Mouse (Mus musculus): ENCODE results near the gene Cds2. TPM values are rescaled to one million over a fixed set of nuclear protein-coding genes. Genes with fewer than 3 reads are reported as not detected.
"Not testable (repeated sequence)": the region's sequence is repeated elsewhere in the genome, so short reads cannot be mapped to it uniquely, and the experiment has no call there.

Gene Cds2
- total RNA-seq, 2 experiments from 2014 or later, result 17.9 to 24.4 TPM

GRCm38 (mm10) chr2:132289213-132289612 lies 26.3 kb downstream of the Cds2 start:
- peak; percentile 63; the same call in 1 of the 2 replicates for ATAC-seq (ENCODE audit: poor library complexity, severe bottlenecking)

DNA sequence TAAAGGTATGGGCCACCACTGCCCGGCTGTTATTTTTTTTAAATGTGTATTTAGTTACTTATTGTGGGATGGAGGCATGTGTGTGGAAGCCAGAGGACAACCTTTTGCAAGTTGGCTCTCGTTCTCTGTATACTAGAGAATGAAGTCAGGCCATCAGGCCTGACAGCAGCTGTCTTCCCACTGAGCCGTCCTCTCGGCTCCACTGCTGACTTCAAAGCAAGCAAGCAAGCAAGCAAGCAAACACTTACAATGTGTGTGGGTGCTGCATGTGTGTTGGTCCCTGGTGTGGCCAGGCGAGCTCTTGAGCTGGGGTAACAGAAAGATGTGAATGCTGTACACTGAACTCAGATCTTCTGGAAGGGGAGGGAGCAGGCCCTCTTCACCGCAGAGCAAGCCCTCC lies 27.9 kb downstream of the Cds2 start:
- ATAC-seq (ENCODE audit: poor library complexity, severe bottlenecking), result no peak

- ATAC-seq (ENCODE audit: poor library complexity, severe bottlenecking), result no peak
These were observed 28.3 kb downstream of the Cds2 start for GRCm38 (mm10) chr2:132291265-132291664.

DNA sequence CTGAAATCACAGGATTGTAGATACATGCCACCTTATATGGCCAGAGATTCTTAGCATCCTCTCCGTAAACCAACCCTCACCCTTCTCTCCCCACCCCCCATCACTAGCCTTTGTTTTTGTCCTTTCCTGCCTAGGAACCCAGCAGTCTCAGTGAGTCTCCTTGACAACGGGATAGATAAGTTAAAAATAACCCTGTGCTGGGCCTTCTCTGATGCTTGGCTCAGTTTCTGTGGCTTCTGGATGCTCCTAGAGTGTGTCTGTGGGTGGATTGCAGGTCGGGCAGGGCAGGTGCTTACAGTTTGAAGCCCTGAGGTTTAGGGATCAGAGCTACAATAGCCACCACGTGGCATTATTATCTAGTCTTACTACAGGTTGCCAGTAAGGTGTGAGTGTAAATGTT lies 29.1 kb downstream of the Cds2 start:
- no peak for ATAC-seq (ENCODE audit: poor library complexity, severe bottlenecking)

DNA sequence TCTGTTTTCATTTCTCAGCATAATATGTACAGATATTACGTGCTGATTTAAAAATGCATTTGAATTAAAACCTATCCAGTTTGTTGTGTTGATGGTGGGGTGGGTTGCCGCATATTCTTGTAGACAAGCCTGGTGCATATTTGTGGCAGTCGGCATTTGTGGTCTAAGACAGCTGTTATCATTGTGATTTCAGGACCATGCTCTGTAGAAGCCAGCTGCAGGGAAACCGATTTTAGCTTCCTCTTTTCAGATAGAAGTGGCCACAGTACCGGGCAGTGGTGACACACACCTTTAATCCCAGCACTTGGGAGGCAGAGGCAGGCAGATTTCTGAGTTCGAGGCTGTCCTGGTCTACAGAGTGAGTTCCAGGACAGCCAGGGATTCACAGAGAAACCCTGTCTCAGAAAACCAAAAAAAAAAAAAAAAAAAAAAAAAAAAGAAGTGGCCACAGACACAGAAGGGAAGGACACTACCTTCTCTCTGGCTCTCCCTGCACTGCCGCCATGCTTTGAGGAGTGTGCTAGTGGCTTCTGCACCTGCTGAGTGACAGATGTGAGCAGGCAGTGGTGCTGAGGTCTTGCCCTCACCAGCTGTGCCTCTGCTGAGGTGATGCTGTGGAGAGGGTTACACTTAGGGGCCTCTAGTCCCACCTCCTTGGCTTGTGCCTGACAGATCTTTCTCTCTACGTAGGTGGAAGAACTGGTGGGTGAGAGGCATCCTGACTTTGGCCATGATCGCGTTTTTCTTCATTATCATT lies 30.9 kb downstream of the Cds2 start:
- peak; percentile 59 for ATAC-seq (ENCODE audit: poor library complexity, severe bottlenecking)

DNA sequence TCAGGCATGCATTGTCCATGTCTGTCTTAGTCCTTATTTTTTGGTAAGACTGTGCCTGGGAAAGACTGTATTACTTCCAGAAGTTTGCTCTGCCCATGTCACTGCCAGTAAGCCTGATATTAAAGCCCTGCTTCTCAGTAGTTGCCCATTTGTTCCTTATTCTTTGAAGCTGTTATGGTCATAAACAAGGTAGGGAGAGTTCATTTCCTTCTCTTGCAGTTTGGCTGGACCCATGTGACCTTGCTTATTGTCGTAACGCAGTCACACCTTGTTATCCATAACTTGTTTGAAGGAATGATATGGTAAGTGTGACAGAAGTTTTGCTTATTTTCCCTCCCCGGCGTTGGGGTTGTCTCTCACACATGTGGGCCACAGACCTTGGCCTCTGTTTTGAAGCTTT lies 35.3 kb downstream of the Cds2 start:
- ATAC-seq (ENCODE audit: poor library complexity, severe bottlenecking), result no peak

GRCm38 (mm10) chr2:132301436-132301835 lies 38.5 kb downstream of the Cds2 start:
- no peak for ATAC-seq (ENCODE audit: poor library complexity, severe bottlenecking)

DNA sequence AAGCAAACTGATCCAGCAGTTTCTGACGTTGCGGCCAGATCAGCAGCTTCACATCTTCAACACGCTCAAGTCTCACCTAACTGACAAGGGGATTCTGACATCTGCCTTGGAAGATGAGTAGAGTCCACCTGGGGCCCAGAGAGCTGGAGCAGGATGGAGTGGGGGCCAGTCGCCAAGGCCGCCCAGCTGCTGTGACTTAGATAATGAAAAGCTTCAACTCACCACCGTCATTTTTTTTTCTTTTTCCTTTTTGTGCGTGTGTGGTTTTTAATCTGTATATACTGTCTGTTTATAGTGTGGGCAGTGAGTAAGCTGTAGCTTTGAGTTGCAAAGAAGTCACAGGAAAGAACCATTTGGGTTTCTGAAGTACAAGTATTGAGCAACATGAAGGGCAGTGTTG lies 42.2 kb downstream of the Cds2 start:
- ATAC-seq (ENCODE audit: poor library complexity, severe bottlenecking), result no peak

- peak; percentile 47; the same call in 1 of the 2 replicates for ATAC-seq (ENCODE audit: poor library complexity, severe bottlenecking)
These were observed 43.0 kb downstream of the Cds2 start for GRCm38 (mm10) chr2:132305988-132306387.

DNA sequence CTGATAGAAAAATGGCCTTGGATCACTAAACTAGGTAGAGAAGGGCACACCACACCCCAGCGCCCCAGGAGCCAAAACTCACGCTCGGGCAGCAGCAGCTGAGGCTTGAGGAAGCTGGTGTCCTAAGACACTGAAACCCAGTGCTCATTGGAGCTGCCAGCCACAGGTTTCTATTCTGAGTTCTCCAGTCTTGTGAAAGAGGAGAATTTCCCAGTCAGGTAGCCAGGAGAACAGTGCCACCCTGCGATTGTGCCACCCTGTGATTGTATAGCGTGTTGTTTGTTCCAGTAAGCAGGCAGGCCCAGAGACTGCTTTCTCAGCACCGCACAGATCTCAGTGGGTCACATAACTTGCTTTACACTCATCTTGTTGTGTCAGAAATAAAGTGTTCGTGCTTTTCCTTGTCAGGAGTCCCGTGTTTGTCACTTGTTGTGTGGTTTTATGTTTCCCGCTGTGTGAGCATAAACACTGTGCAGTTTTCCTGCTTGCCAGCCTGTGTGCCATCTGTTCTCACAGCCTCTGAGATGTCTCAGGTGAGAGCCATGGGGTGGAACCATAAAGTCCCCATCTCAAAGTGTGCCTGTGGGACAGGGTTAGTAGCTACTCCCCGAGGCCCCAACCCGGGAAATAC lies 44.4 kb downstream of the Cds2 start:
- ATAC-seq (ENCODE audit: poor library complexity, severe bottlenecking), result no peak

- no peak for ATAC-seq (ENCODE audit: poor library complexity, severe bottlenecking)
These were observed 45.9 kb downstream of the Cds2 start for GRCm38 (mm10) chr2:132308829-132309228.

- ATAC-seq (ENCODE audit: poor library complexity, severe bottlenecking), result no peak
These were observed 46.5 kb downstream of the Cds2 start for GRCm38 (mm10) chr2:132309398-132309930.

DNA sequence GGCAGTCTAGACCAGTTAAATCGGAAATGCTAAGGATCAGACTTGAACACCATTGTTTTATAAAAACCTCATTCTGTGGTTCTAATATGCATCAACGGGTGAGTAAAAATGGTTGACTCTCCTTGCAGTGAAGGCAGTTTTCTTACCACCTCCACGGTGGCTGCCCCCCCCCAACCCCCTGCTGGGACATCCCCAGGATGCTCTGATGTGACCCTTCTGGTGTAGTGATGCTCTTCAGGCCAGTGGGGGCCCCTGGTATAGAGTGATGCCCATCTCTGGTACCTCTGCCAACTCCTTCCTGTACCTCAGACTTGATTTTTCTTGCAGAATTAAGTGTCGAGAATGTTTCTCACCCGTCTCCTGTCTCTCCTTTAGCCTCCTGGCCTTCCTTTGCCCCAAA lies 49.7 kb downstream of the Cds2 start:
- no peak for ATAC-seq (ENCODE audit: poor library complexity, severe bottlenecking)

- no peak for ATAC-seq (ENCODE audit: poor library complexity, severe bottlenecking)
These were observed 50.6 kb downstream of the Cds2 start for GRCm38 (mm10) chr2:132313568-132313967.

DNA sequence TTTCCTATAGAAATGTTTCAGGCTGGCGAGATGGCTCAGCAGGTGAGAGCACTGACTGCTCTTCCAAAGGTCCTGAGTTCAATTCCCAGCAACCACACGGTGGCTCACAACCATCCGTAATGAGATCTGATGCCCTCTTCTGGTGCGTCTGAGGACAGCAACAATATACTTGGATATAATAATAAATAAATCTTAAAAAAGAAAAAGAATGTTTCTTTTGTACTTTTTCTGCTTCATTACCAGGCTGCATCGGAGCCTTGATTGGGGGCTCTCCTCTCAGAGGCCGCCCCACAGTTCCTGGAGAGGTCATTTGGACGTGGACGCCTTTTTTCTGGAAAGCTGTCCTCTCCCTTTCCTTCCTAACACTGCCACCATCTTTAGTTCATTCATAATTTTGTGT lies 51.1 kb downstream of the Cds2 start:
- ATAC-seq (ENCODE audit: poor library complexity, severe bottlenecking), result not testable (repeated sequence)

DNA sequence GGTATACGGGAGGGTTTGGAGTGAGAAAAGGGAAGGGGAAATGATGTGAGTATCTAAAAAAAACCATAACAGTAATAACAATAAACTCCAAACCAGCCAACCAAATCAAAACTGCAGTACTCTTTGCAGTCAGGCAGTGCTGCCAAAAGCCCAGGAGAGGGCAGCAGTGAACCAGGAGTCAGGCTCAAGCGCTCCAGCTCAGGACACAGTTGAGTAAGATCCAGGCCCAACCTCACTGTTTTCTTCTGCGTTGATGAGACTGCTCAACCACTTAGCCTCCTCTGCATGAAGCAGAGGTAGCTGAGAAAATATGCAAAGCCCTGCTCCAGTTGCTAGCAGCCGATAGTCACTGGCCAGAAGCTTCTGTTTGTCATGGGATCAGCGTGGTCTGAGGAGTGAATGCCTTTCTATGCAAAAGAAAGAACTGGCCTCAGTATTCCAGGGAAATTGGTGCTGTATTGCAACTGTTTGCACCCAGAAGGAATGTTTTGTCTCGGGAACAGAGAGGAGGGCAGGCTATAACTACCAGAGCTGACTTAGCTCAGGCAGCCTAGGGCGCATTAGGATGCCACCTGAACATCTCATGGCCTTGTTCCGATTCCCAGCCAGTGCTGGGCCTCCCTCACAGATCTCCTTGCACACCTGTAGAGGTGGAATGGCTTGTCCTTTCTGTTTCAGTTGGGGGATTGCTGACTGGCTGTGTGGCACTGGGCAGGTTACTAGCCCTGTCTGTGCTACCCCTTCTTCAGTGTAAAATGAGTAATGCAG lies 53.3 kb downstream of the Cds2 start:
- peak; percentile 97 for ATAC-seq (ENCODE audit: poor library complexity, severe bottlenecking)

GRCm38 (mm10) chr2:132317178-132317577 lies 54.2 kb downstream of the Cds2 start:
- ATAC-seq (ENCODE audit: poor library complexity, severe bottlenecking), result no peak

DNA sequence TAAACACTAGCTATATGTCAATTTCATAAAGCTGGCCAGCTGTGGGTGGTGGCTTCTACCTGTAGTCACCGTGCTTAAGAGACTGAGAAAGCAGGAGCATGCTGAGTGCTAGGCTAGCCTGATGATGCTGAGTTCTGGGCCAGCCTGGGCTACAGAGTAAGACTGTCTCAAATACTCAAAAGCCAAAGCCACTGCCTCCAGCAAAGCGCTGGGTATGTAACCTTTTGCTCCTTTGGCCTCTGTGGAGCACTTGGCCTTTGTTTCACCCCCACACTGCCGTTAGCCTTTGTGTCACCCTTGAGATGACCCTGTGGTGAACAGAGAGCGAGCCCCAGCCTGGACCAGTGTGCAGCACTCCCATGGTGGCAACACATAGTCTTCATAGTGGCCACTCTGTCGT lies 57.6 kb downstream of the Cds2 start:
- ATAC-seq (ENCODE audit: poor library complexity, severe bottlenecking), result no peak

GRCm38 (mm10) chr2:132323541-132323940 lies 60.6 kb downstream of the Cds2 start:
- no peak for ATAC-seq (ENCODE audit: poor library complexity, severe bottlenecking)

- no peak for ATAC-seq (ENCODE audit: poor library complexity, severe bottlenecking)
These were observed 74.3 kb downstream of the Cds2 start for GRCm38 (mm10) chr2:132337202-132337601.

GRCm38 (mm10) chr2:132340350-132340749 lies 77.4 kb downstream of the Cds2 start:
- ATAC-seq (ENCODE audit: poor library complexity, severe bottlenecking), result no peak

Data from megakaryocyte, adult 5-6 weeks (primary cell).